Mouse (Mus musculus) neural tube, embryonic 14.5 days (tissue): Measurements from ENCODE around the gene Prr29. TPM values are rescaled to one million over a fixed set of nuclear protein-coding genes. Genes with fewer than 3 reads are reported as not detected.

Experiments used
- ATAC-seq: fragments of 200-750 bp; cut with Nextera tagmentation; 2 replicates; pipeline ENCODE4 v1.8.0; 2017; ENCODE audit warnings: low read depth, mild to moderate bottlenecking, moderate TSS enrichment, moderate library complexity
- H3K27ac ChIP-seq: fragments of 300-500 bp; sonication (generic); 2 replicates; pipeline ENCODE4 v1.5.1; 2014; ENCODE audit warnings: low read depth, mild to moderate bottlenecking, control low read depth, low read length, moderate library complexity, mixed read lengths
- H3K27me3 ChIP-seq: fragments of 300-500 bp; sonication (generic); 2 replicates; pipeline ENCODE4 v1.6.1; 2014; ENCODE audit warnings: low read length; ENCODE audit not compliant: control insufficient read depth, insufficient read depth
- H3K36me3 ChIP-seq: fragments of 300-500 bp; sonication (generic); 2 replicates; pipeline ENCODE4 v1.6.1; 2014; ENCODE audit warnings: low read length, mixed read lengths; ENCODE audit not compliant: control insufficient read depth, insufficient read depth
- H3K4me1 ChIP-seq: fragments of 300-500 bp; sonication (generic); 2 replicates; pipeline ENCODE4 v1.6.1; 2014; ENCODE audit warnings: low read length; ENCODE audit not compliant: control insufficient read depth, insufficient read depth
- H3K4me2 ChIP-seq: fragments of 300-500 bp; sonication (generic); 2 replicates; pipeline ENCODE4 v1.6.1; 2014; ENCODE audit warnings: mild to moderate bottlenecking, low read depth, low read length, control low read depth
- H3K4me3 ChIP-seq: fragments of 300-500 bp; sonication (generic); 2 replicates; pipeline ENCODE4 v1.5.1; 2014; ENCODE audit warnings: low read depth, low read length, control low read depth, mixed read lengths
- H3K9ac ChIP-seq: fragments of 300-500 bp; sonication (generic); replicated peaks from 2 replicates; pipeline ENCODE4 v1.6.1; 2014; ENCODE audit warnings: low read depth, mild to moderate bottlenecking, control low read depth, low read length, mixed read lengths
- H3K9me3 ChIP-seq: fragments of 300-500 bp; sonication (generic); 2 replicates; pipeline ENCODE4 v1.6.1; 2016; ENCODE audit warnings: low read length; ENCODE audit not compliant: control insufficient read depth
- WGBS: fragments of 180-500 bp; shearing (Covaris S2); extraction: QIAGEN DNeasy Blood & Tissue Kit; methylation state at CpG from one replicate; pipeline ENCODE4 v1.1.7; 2014; 5-methylcytosine and 5-hydroxymethylcytosine counted together
- polyA plus RNA-seq: library from polyadenylated mRNA; unstranded; fragments of >200 nt; fragmentation: Nextera tagmentation; extraction: Ambion mirVana; gene quantifications from 2 replicates; pipeline ENCODE4 v1.2.1, GENCODE M21; 2014

Gene Prr29
- polyA plus RNA-seq, 1 experiment from 2014 or later = not detected

DNA sequence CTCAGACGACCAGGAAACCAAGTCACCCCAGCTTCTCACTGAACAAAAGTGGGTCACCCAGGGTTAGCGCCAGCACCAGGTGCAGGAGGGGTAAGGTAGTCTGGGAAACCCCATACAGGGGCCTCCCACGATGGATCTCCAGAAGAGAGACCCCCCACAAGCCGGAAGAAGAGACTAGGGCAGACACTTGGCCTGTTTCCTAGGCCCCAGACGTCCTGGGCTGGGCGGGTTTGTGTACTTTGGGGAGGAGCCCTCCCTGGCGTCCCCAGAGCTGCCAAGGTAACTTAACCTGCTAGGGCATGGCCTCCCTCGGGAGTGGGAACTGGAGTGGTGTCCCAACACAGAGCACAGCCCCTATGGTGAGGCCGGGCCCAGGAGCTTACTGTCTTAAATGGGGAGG lies 9.3 kb downstream of the Prr29 start:
- H3K9ac ChIP-seq = no peak overlapping the region
- no peak overlapping the region for H3K27ac ChIP-seq
- no peaks in the 10 kb centered on the region for H3K27me3 ChIP-seq
- H3K4me3 ChIP-seq = no peak overlapping the region
- no peaks in the 10 kb centered on the region for H3K9me3 ChIP-seq
- H3K4me1 ChIP-seq = no peaks in the 10 kb centered on the region
- H3K36me3 ChIP-seq = no peaks in the 10 kb centered on the region
- WGBS = 55% methylated on average over 9 of the region's 9 CpGs
- no peak for ATAC-seq
- no peak overlapping the region for H3K4me2 ChIP-seq

DNA sequence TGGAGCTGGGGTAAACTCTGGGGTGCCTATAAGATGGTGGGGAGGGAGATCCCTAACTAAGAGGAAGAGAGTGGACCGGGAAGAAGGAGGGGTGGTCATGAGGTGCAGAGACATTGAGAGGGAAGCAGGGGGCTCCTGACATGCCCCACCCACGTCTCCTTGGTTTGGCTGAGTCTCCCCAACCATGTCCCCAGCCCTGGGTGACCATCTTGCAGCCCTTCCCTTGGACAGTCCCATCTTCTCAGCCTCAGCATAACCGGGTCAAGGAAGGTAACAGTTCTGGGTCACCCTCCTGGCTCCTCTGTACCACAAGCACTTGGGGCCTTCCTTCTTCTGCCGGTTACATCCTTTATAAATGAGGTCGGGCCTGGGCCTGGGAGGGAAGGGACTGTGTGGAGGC lies 9.7 kb downstream of the Prr29 start:
- H3K9ac ChIP-seq = no peak overlapping the region
- H3K36me3 ChIP-seq = no peaks in the 10 kb centered on the region
- H3K27ac ChIP-seq = no peak overlapping the region
- H3K27me3 ChIP-seq = no peaks in the 10 kb centered on the region
- H3K4me2 ChIP-seq = no peak overlapping the region
- WGBS = 82% methylated on average over 5 of the region's 5 CpGs
- H3K4me1 ChIP-seq = no peaks in the 10 kb centered on the region
- H3K4me3 ChIP-seq = no peak overlapping the region
- no peak for ATAC-seq
- no peaks in the 10 kb centered on the region for H3K9me3 ChIP-seq

DNA sequence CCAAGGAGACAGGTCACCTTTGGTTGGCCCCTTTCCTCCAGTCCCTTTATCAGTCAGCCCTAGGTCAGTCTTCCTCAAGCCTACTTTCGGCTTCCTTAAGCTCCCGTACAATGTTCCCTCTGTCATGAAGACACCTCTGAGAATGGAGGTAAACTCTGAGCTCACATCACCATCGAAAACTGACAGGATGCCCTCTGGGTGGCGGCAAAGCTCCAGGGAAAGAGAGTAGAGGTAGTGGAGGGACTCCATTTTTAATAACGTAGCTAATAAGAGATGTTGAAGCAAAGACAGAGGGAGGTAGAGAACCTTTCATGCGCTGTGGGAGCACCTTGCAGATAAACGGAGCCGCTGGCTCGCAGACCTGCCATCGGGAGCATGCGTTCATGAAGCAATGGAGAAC lies 15.7 kb downstream of the Prr29 start:
- Histone ChIP-seq H3K4me1 (no peaks in the 10 kb centered on the region), H3K4me3 (no peak overlapping the region), H3K27ac (no peak overlapping the region), H3K27me3 (no peaks in the 10 kb centered on the region), H3K36me3 (no peaks in the 10 kb centered on the region), H3K9ac (no peak overlapping the region), H3K9me3 (no peaks in the 10 kb centered on the region), H3K4me2 (no peak overlapping the region)
- 85% methylated on average over 11 of the region's 11 CpGs for WGBS
- ATAC-seq = no peak

- no peak overlapping the region for H3K27ac ChIP-seq
- H3K4me2 ChIP-seq = no peak overlapping the region
- H3K9ac ChIP-seq = no peak overlapping the region
- 88% methylated on average over 7 of the region's 7 CpGs for WGBS
- H3K9me3 ChIP-seq = no peaks in the 10 kb centered on the region
- no peak overlapping the region for H3K4me3 ChIP-seq
- ATAC-seq = no peak
- no peaks in the 10 kb centered on the region for H3K27me3 ChIP-seq
- H3K36me3 ChIP-seq = no peaks in the 10 kb centered on the region
- H3K4me1 ChIP-seq = no peaks in the 10 kb centered on the region
Observed at GRCm38 (mm10) chr11:106381883-106382282, 16.6 kb downstream of the Prr29 start.

- WGBS = 88% methylated on average over 5 of the region's 5 CpGs
- Histone ChIP-seq H3K9ac (no peak overlapping the region), H3K9me3 (no peaks in the 10 kb centered on the region), H3K4me2 (no peak overlapping the region), H3K36me3 (no peaks in the 10 kb centered on the region), H3K27ac (no peak overlapping the region), H3K4me3 (no peak overlapping the region), H3K4me1 (no peaks in the 10 kb centered on the region), H3K27me3 (no peaks in the 10 kb centered on the region)
- no peak for ATAC-seq
Observed at GRCm38 (mm10) chr11:106382424-106382823, 17.2 kb downstream of the Prr29 start.

- no peak overlapping the region for H3K9ac ChIP-seq
- H3K4me3 ChIP-seq = no peak overlapping the region
- no peak overlapping the region for H3K4me2 ChIP-seq
- no peak overlapping the region for H3K27ac ChIP-seq
- whole genome bisulfite sequencing = 85% methylated on average over 6 of the region's 6 CpGs
- ATAC-seq = no peak
- H3K27me3 ChIP-seq = no peaks in the 10 kb centered on the region
- no peaks in the 10 kb centered on the region for H3K9me3 ChIP-seq
- no peaks in the 10 kb centered on the region for H3K36me3 ChIP-seq
- no peaks in the 10 kb centered on the region for H3K4me1 ChIP-seq
Observed at GRCm38 (mm10) chr11:106383051-106383790, 17.9 kb downstream of the Prr29 start.

DNA sequence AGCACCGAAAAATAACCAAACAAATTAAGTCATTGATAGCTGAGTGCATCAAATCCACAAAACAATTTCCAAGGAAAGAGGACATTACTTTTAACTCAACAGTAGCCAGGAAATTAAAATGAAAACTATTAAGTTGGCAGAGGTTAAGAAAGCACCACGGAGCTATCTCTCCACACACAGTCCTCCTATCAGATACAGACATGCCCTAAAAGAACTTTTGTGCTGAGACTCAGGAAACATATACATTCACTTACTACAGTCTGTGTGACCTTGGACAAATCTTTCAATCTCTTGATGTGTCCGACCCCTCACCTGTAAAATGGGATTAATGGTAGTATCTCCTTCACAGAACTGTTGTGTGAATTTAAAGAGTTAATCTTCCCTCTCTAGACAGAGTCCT lies 21.1 kb downstream of the Prr29 start:
- ATAC-seq = no peak
- H3K9ac ChIP-seq = no peak overlapping the region
- H3K4me1 ChIP-seq = no peaks in the 10 kb centered on the region
- H3K36me3 ChIP-seq = no peaks in the 10 kb centered on the region
- 92% methylated on average over 3 of the region's 3 CpGs for WGBS
- H3K27me3 ChIP-seq = no peaks in the 10 kb centered on the region
- H3K4me3 ChIP-seq = no peak overlapping the region
- no peaks in the 10 kb centered on the region for H3K9me3 ChIP-seq
- H3K4me2 ChIP-seq = no peak overlapping the region
- H3K27ac ChIP-seq = no peak overlapping the region

DNA sequence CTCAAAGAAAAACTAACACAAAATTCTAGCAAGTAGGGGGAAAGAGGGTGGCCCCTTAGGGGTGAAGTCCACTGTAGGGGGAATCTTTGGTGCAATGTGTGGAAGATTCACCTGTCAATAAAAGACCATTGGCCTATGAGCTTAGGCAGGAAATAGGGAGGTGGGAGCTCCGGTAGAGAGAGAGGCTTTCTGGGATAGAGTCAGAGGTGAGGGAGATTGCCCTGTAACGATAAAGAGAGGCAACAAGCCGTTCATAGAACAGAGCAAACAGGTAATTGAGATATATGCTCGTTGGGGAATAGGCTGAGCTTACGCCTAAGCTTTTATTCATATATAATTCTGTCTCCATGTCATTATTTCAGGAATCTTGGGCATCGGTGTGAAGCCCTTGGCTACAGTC lies 21.7 kb downstream of the Prr29 start:
- Histone ChIP-seq H3K4me1 (no peaks in the 10 kb centered on the region), H3K4me3 (no peak overlapping the region), H3K9me3 (no peaks in the 10 kb centered on the region), H3K9ac (no peak overlapping the region), H3K27me3 (no peaks in the 10 kb centered on the region), H3K27ac (no peak overlapping the region), H3K36me3 (no peaks in the 10 kb centered on the region), H3K4me2 (no peak overlapping the region)
- ATAC-seq = no peak
- WGBS = 78% methylated on average over 6 of the region's 6 CpGs

DNA sequence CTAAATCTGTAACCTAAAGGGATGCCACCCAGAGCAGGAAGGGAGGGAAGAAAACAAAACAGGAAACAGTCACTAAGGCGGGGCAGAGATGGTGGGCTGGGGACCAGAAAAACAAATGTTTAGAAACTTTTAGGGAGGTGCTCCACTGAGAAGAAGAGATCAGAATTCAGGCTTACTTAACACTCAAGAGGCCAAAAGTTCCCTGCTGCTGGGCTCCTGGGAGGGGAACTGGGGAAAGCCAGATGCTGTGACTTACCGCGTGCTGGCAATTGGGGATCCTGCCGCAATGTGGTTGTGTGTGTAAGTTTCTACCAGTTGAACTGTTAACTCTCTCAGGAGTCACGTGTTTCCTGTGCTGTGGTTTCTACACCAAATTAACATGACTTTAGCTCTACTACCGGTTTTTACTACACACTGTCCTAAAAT lies 22.5 kb downstream of the Prr29 start, which contains the start of gene Icam2:
Icam2 (minus strand) TSS at position 285 of the 426 bp plus-strand sequence.
- WGBS = 81% methylated on average over 6 of the region's 6 CpGs
- Histone ChIP-seq H3K27ac (no peak within 1 kb of the TSS), H3K4me2 (no peak within 1 kb of the TSS), H3K9me3 (no peaks in the 10 kb centered on the region), H3K36me3 (no peaks in the 10 kb centered on the region), H3K4me1 (no peaks in the 10 kb centered on the region), H3K4me3 (no peak within 1 kb of the TSS), H3K27me3 (no peaks in the 10 kb centered on the region), H3K9ac (no peak within 1 kb of the TSS)
- ATAC-seq = no peak
